Mouse (Mus musculus): ENCODE measurements around the gene Cebpz.

The Cebpz gene

GRCm38 (mm10) chr17:78936466-78937228 lies at the start of gene Cebpz, which contains the start of gene Ndufaf7:
Gene Cebpz, minus strand, starts transcription at chr17:78937066.
Gene Ndufaf7, plus strand, starts transcription at chr17:78937136.
- in situ Hi-C loops (cut with MseI, MboI): no loop called here

GRCm38 (mm10) chr17:78983736-78984135 lies 46.9 kb upstream of the Cebpz start:
- in situ Hi-C loops (cut with MseI, MboI): no loop called here

- in situ Hi-C loops (cut with MseI, MboI): no loop called here
Measured at GRCm38 (mm10) chr17:78983166-78983565, 46.3 kb upstream of the Cebpz start.

GRCm38 (mm10) chr17:78968500-78968899 lies 31.6 kb upstream of the Cebpz start:
- in situ Hi-C loops (cut with MseI, MboI): no loop called here

- in situ Hi-C loops (cut with MseI, MboI): no loop called here
Measured at GRCm38 (mm10) chr17:78966092-78966883, 29.4 kb upstream of the Cebpz start.

- in situ Hi-C loops (cut with MseI, MboI): no loop called here
Measured at GRCm38 (mm10) chr17:78964387-78964786, 27.5 kb upstream of the Cebpz start.

- in situ Hi-C loops (cut with MseI, MboI): no loop called here
Measured at GRCm38 (mm10) chr17:78959473-78959872, 22.6 kb upstream of the Cebpz start.

GRCm38 (mm10) chr17:78953240-78953639 lies 16.4 kb upstream of the Cebpz start:
- in situ Hi-C loops (cut with MseI, MboI): no loop called here

GRCm38 (mm10) chr17:78952070-78952469 lies 15.2 kb upstream of the Cebpz start:
- in situ Hi-C loops (cut with MseI, MboI): no loop called here

GRCm38 (mm10) chr17:78951225-78951624 lies 14.4 kb upstream of the Cebpz start:
- in situ Hi-C loops (cut with MseI, MboI): no loop called here

- in situ Hi-C loops (cut with MseI, MboI): no loop called here
Measured at GRCm38 (mm10) chr17:78942579-78942978, 5.7 kb upstream of the Cebpz start.

GRCm38 (mm10) chr17:78938927-78939326 lies 2.1 kb upstream of the Cebpz start:
- in situ Hi-C loops (cut with MseI, MboI): no loop called here

- in situ Hi-C loops (cut with MseI, MboI): no loop called here
Measured at GRCm38 (mm10) chr17:78937229-78937853, 475 bp upstream of the Cebpz start.

- in situ Hi-C loops (cut with MseI, MboI): no loop called here
Measured at GRCm38 (mm10) chr17:78935857-78936256, 1.0 kb downstream of the Cebpz start.

- in situ Hi-C loops (cut with MseI, MboI): no loop called here
Measured at GRCm38 (mm10) chr17:78917696-78918095, 19.2 kb downstream of the Cebpz start.

GRCm38 (mm10) chr17:78916899-78917298 lies 20.0 kb downstream of the Cebpz start:
- in situ Hi-C loops (cut with MseI, MboI): no loop called here

- in situ Hi-C loops (cut with MseI, MboI): no loop called here
Measured at GRCm38 (mm10) chr17:78916369-78916813, 20.5 kb downstream of the Cebpz start, which contains the start of gene Cebpzos. Gene Cebpzos, plus strand, starts transcription at chr17:78916500.

GRCm38 (mm10) chr17:78915772-78916171 lies 21.1 kb downstream of the Cebpz start:
- in situ Hi-C loops (cut with MseI, MboI): no loop called here

- in situ Hi-C loops (cut with MseI, MboI): no loop called here
Measured at GRCm38 (mm10) chr17:78913921-78914320, 22.9 kb downstream of the Cebpz start.

- in situ Hi-C loops (cut with MseI, MboI): no loop called here
Measured at GRCm38 (mm10) chr17:78912861-78913281, 24.0 kb downstream of the Cebpz start.

- in situ Hi-C loops (cut with MseI, MboI): no loop called here
Measured at GRCm38 (mm10) chr17:78909374-78909773, 27.5 kb downstream of the Cebpz start.

GRCm38 (mm10) chr17:78906892-78907291 lies 30.0 kb downstream of the Cebpz start, which contains the start of gene Sult6b1:
Gene Sult6b1, minus strand, starts transcription at chr17:78906992.
- in situ Hi-C loops (cut with MseI, MboI): no loop called here
